15 mouse cellular contexts compared by ENCODE assay signal in genomic region chr6:136525567-136525966, GRCm38 (mm10).
"Had no signal": no experiment of that assay in that cellular context is flagged by ENCODE, and none has a peak within 500 bp of the region (broad histone marks: within the 10 kb centered on the region; RNA-seq: fewer than 3 reads in every experiment).

No protein-coding gene starts in this region.

- DNase-seq: layer of hippocampus, postnatal 36 days; liver, embryonic 13.5 days; lung, embryonic 14.5 days; right cerebral cortex, adult 18-20 months; right cerebral cortex, postnatal 14 days; right cerebral cortex, postnatal 4 days; thymus, adult 18-20 months; thymus, postnatal 36 days had no signal

- H3K27me3 ChIP-seq: liver, embryonic 13.5 days; midbrain, embryonic 12.5 days; midbrain, embryonic 15.5 days; neural tube, embryonic 12.5 days; neural tube, embryonic 15.5 days had no signal

- H3K4me1 ChIP-seq: neural tube, embryonic 12.5 days had no signal

- H3K9me3 ChIP-seq: liver, embryonic 13.5 days; midbrain, embryonic 15.5 days; neural tube, embryonic 15.5 days had no signal

- H3K4me2 ChIP-seq: liver, embryonic 13.5 days; lung, embryonic 14.5 days; midbrain, embryonic 12.5 days; midbrain, embryonic 15.5 days; neural tube, embryonic 12.5 days; neural tube, embryonic 15.5 days had no signal

- ATAC-seq: lung, postnatal 0 days; midbrain, embryonic 15.5 days had no signal

- H3K4me3 ChIP-seq: left cerebral cortex, adult 2 months; liver, embryonic 13.5 days; midbrain, embryonic 12.5 days; midbrain, embryonic 15.5 days; neural tube, embryonic 12.5 days; neural tube, embryonic 15.5 days had no signal

- H3K27ac ChIP-seq: left cerebral cortex, adult 2 months; liver, embryonic 13.5 days; macrophage; midbrain, embryonic 12.5 days; midbrain, embryonic 15.5 days; neural tube, embryonic 12.5 days; neural tube, embryonic 15.5 days had no signal

- H3K9ac ChIP-seq: liver, embryonic 13.5 days; lung, embryonic 14.5 days; midbrain, embryonic 12.5 days; midbrain, embryonic 15.5 days; neural tube, embryonic 12.5 days; neural tube, embryonic 15.5 days had no signal
